Comparison of ENCODE assay signal across 19 mouse cellular contexts in the genomic region with DNA sequence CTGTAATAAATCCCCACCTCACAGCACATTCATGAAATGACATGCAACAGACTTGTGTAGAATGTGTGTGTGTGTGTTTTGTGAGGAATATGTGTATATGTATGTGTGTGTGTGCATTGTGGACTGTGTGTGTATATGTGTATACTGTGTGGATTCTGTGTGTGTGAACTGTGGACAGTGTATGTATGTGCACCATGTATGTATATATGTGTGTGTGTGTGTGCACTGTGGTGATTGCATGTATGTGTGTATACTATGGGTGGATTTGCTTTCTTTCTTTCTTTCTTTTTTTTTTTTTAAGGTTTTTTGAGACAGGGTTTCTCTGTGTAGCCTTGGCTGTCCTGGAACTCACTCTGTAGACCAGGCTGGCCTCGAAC.
"Had no signal": no experiment of that assay in that cellular context is flagged by ENCODE, and none has a peak within 500 bp of the region (broad histone marks: within the 10 kb centered on the region; RNA-seq: fewer than 3 reads in every experiment).

No protein-coding gene starts in this region.

- H3K36me3 ChIP-seq: limb, embryonic 10.5 days; limb, embryonic 13.5 days; liver, embryonic 12.5 days; liver, embryonic 15.5 days; lung, embryonic 15.5 days had no signal

- H3K27me3 ChIP-seq: limb, embryonic 13.5 days; liver, embryonic 12.5 days; liver, embryonic 15.5 days; lung, embryonic 15.5 days had no signal

- H3K9me3 ChIP-seq: limb, embryonic 10.5 days; limb, embryonic 13.5 days; liver, embryonic 12.5 days; liver, embryonic 15.5 days; lung, embryonic 15.5 days had no signal

- ATAC-seq: inflammation-experienced regulatory T-cells, adult 6 months; liver, embryonic 12.5 days had no signal

- H3K27ac ChIP-seq: limb, embryonic 10.5 days; limb, embryonic 13.5 days; liver, embryonic 12.5 days; liver, embryonic 15.5 days; lung, embryonic 15.5 days had no signal

- H3K4me3 ChIP-seq: limb, embryonic 10.5 days; limb, embryonic 13.5 days; liver, embryonic 12.5 days; liver, embryonic 15.5 days; lung, embryonic 15.5 days; megakaryocyte, embryonic 14.5 days had no signal

- H3K9ac ChIP-seq: limb, embryonic 13.5 days; liver, embryonic 12.5 days; liver, embryonic 15.5 days; lung, embryonic 15.5 days had no signal

- DNase-seq: kidney, adult 18-20 months; kidney, adult 9 months; kidney, postnatal 14 days; kidney, postnatal 4 days; layer of hippocampus, adult 9-11 months; liver; lung, adult 18-20 months; lung, postnatal 10 days; lung, postnatal 36 days; thymus, adult 18-20 months; thymus, postnatal 14 days; thymus, postnatal 4 days had no signal

- H3K4me2 ChIP-seq: liver, embryonic 12.5 days; liver, embryonic 15.5 days; lung, embryonic 15.5 days had no signal

- H3K4me1 ChIP-seq: liver, embryonic 12.5 days; liver, embryonic 15.5 days; lung, embryonic 15.5 days; megakaryocyte, embryonic 14.5 days had no signal
